Mouse (Mus musculus) brown adipose tissue, adult 24 weeks (tissue): ENCODE results near the gene Frat1. TPM values are rescaled to one million over a fixed set of nuclear protein-coding genes. Genes with fewer than 3 reads are reported as not detected.

Experiments
- H3K27ac ChIP-seq: fragments of 200-500 bp; replicated peaks from 2 replicates; pipeline ENCODE4 v1.5.1; 2012; ENCODE audit warnings: low read depth, mild to moderate bottlenecking, low read length
- H3K4me1 ChIP-seq: fragments of 200-500 bp; 2 replicates; pipeline ENCODE4 v1.6.1; 2012; ENCODE audit warnings: low read length, mixed read lengths; ENCODE audit not compliant: control insufficient read depth, insufficient read depth, insufficient read length
- H3K4me3 ChIP-seq: fragments of 200-500 bp; 2 replicates; pipeline ENCODE4 v1.5.1; 2012; ENCODE audit warnings: low read depth, mild to moderate bottlenecking, low read length, moderate library complexity; ENCODE audit not compliant: insufficient read depth
- polyA plus RNA-seq: library from polyadenylated mRNA; stranded (reverse); fragments of >200 nt; gene quantifications from 2 replicates; pipeline ENCODE4 v1.2.4, GENCODE M21; 2012; ENCODE audit not compliant: missing spikeins, insufficient read depth, insufficient read length

The Frat1 gene
- polyA plus RNA-seq, 1 experiment: 6.0 TPM

GRCm38 (mm10) chr19:41874356-41874755 lies 44.6 kb downstream of the Frat1 start:
- H3K4me3 ChIP-seq: no peak overlapping the region
- no peaks in the 10 kb centered on the region for H3K4me1 ChIP-seq
- no peak overlapping the region for H3K27ac ChIP-seq

- H3K4me3 ChIP-seq: no peak overlapping the region
- H3K27ac ChIP-seq: no peak overlapping the region
- no peaks in the 10 kb centered on the region for H3K4me1 ChIP-seq
Observed at GRCm38 (mm10) chr19:41881842-41882241, 52.1 kb downstream of the Frat1 start.

Other genes starting within 250 kb of the Frat1 start
- gene Gm340, start 247.6 kb upstream of the Frat1 start, polyA plus RNA-seq: 1.4 and 3.4 TPM in 2 replicates
- not detected in 2 replicates for gene Slit1, start 86.3 kb upstream of the Frat1 start, polyA plus RNA-seq
- 2.5 and 2.8 TPM in 2 replicates for gene Arhgap19, start 27.9 kb upstream of the Frat1 start, polyA plus RNA-seq
- gene Frat2, start 18.2 kb downstream of the Frat1 start, polyA plus RNA-seq: 1.3 and 2.1 TPM in 2 replicates
- gene Rrp12, start 66.2 kb downstream of the Frat1 start, polyA plus RNA-seq: 3.3 and 3.6 TPM in 2 replicates
- gene Pgam1, start 82.0 kb downstream of the Frat1 start, polyA plus RNA-seq: 903 and 992 TPM in 2 replicates
- gene Exosc1, start 103.5 kb downstream of the Frat1 start, polyA plus RNA-seq: 21.6 and 24.3 TPM in 2 replicates
- gene Zdhhc16, start 103.5 kb downstream of the Frat1 start, polyA plus RNA-seq: 6.6 and 10.9 TPM in 2 replicates
- gene Mms19, start 151.2 kb downstream of the Frat1 start, polyA plus RNA-seq: 8.6 and 9.6 TPM in 2 replicates
- 8.4 and 9.0 TPM in 2 replicates for gene Ubtd1, start 151.8 kb downstream of the Frat1 start, polyA plus RNA-seq
- 2.1 and 3.2 TPM in 2 replicates for gene Ankrd2, start 206.0 kb downstream of the Frat1 start, polyA plus RNA-seq
- gene Hoga1, start 215.6 kb downstream of the Frat1 start, polyA plus RNA-seq: 3.3 and 5.7 TPM in 2 replicates
- not detected in 2 replicates for gene 4933411K16Rik, start 222.3 kb downstream of the Frat1 start, polyA plus RNA-seq